Mouse (Mus musculus): ENCODE measurements at regions not wholly inside any gene's neighbourhood (a gene's known extent, or its start where the extent isn't known, plus 50 kb on each side); places are given as distances from the start of the nearest gene placed in this dataset.
A peak's percentile ranks its signal among the peaks of the same experiment; 100 is the strongest.

- DNase-seq (ENCODE audit: low spot score): no peak
Observed at GRCm38 (mm10) chr14:76789376-76789775, 232.7 kb upstream of the Serp2 start.

DNA sequence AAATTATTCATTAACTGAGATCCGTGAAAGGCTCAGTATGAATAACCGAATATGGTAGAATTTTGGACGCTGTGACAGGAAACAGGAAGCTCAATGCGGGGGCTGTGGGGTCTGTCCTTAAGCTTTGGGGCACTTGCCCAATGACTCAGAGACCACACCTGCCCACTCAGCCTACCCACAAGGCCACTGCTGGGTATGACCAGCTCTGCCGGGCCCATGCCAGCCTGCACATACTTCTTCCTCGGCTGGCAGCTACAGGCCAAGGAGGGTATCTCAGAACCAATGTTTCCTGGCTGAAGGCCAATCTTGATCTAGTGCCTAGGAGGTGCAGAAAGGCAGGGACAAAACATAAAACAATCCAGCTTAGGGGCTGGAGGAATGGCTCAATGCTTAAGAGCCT lies 230.9 kb upstream of the Serp2 start:
- DNase-seq (ENCODE audit: low spot score): peak; percentile 47

DNA sequence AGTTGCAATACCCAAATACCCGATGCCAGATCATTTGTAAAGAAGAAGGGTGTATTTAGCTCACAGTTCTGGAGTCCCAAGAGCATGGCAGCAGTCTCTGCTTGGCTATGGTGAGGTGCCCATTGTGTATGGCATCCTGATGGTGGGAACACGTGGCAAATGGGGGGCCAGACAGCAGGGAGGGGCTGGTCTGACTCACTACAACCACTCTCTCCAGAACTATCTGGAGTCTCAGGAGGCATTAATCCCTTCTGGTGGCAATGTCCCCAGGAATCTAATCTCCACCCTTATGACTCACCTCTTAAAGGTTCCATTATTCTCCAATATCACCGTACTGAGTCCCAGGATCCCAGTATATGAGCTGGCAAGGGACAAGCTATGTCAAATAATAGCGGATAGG lies 229.5 kb upstream of the Serp2 start:
- DNase-seq (ENCODE audit: low spot score): no peak

GRCm38 (mm10) chr14:76781524-76781880 lies 224.8 kb upstream of the Serp2 start:
- peak; percentile 28 for DNase-seq (ENCODE audit: low spot score)

DNA sequence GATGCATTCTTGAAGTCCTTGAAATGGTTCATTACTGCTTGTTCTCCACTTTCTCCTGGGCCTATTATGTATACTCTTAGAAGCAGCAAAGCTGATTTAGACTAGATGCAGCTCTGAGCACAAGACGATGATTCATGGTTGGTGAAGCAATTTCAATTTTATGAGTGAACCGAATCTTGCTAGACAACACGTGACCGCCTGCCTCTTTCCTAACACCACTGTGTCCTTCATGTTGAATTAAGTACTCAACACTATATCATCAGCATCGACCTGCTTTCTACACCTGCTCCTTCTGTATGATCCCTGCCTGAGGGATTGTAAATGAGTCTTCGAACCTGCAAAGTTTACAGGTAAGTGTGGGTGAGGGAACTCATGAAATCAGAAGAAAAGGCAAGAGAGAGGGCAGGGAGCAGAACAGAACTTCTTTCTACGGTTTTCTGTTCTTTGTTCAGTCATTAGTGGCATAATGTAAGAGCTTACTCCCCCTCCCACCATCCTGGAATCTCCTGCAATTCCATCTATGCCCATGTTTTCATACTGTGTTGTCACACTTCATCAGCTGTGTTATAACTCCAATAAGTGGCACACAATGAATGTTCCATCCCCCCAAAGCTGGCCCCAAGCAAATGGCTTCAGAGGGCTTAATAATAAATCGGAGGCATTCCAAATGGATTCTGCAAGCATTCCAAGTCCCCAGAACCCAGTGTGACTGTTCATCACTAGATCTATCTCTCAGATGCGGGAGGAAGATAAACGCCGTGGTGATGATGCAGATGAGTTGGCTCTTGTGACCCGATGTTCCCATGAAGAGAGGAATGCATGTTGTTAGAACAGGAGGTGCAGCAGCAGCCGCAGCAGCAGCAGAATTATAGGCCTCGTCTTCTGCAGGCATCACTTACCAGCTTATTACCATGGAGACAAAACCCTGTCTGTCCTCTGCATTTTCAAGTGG lies 224.2 kb upstream of the Serp2 start:
- no peak for DNase-seq (ENCODE audit: low spot score)

DNA sequence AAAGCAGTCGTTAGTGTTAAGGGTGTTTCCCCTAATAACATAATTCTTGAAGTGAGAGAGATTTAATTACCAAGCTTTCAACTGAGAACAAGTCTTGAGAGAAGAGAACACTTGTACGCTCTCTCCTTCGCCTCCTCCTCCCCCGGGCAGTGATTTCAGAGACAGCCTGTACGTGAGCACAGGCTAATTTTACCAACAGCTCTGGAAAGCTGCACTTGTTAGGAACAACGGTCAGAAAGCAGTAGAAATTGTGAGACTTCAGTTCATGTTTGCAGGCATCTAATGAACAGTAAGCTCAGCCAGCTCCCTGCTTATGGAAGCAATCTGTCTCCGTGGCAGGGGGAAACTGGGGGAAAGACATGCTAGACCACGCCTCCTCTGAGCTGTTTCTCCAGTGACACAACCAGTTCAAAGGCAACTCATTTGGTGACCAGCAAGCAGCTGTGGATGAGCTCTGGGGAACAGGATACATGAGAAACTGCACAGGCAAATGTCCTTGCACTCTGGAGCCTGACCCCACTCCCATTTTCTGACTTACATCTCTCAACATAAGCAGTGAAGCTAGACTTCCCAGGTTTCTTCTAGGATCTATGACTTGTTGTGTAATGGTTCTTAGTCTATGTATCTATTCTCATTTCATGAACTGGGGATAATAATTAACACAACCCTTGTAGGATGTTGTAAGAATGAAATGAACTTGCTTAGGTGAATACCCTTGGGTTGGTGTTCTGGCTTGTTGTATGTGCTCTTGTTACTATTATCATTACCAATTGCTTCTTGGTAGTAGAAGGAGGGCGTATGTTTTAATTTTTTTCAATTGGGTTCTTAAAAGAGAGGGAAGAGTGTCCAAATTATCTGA lies 222.1 kb upstream of the Serp2 start:
- no peak for DNase-seq (ENCODE audit: low spot score)

GRCm38 (mm10) chr14:76775387-76775924 lies 218.8 kb upstream of the Serp2 start:
- DNase-seq (ENCODE audit: low spot score): no peak

DNA sequence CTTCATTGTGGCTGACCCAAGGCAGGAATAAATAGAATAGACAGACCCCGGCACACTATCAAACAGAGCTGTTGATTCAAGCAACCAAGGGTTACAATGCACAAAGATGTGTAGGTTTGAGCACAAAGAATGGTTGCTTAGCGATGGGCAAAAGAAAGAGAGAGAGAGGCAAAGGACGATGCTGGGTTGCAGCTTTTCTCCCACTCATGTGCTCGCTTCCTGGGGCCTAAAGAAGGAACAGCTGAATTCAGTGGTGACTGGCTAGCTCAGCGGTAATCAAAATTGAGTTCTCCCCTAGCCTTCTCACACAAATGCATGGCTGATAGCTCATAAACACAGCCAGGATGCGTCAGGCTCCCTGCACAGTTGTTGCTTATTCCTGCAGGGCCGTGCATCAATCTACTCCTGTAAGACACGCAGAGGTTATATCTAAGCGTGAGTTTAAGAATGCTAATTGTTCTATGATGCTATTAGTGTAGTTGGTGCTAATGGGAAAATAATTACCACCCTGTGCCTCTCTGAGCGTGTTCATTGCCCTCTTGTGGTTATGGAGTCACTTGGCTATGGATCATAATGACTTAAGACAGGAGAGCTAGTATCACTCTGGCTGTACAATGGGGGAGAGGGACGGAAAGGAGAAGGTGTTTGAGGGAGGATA lies 216.2 kb upstream of the Serp2 start:
- DNase-seq (ENCODE audit: low spot score): no peak

GRCm38 (mm10) chr14:76770106-76770505 lies 213.4 kb upstream of the Serp2 start:
- DNase-seq (ENCODE audit: low spot score): no peak

GRCm38 (mm10) chr14:76767301-76767700 lies 210.6 kb upstream of the Serp2 start:
- no peak for DNase-seq (ENCODE audit: low spot score)

DNA sequence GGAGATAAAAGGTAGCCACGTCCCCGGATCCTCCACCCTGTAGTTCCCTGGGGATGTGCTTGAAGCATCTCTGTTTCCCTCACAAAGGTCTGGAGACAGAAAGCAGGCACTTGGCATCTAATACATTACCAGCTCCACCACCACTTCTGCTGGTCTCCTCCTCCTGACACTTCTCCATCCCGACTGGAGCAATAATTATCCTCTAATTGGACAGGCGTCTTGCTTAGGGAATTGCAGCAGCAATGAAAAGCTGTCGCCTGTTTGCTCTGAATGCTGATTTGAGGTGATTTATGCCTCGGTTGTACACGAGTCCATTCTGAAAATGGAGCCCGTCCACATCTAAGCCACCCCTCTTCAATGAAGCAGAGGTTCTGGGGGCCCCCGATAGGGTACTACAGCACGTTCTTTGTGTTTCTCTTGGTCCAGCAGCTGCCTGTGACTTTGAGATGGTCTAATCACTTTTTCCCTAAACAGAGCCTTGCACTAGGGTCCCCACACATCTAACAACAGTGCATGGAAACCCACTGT lies 209.6 kb upstream of the Serp2 start:
- DNase-seq (ENCODE audit: low spot score): no peak

GRCm38 (mm10) chr14:76765094-76765504 lies 208.4 kb upstream of the Serp2 start:
- peak; percentile 41 for DNase-seq (ENCODE audit: low spot score)

- DNase-seq (ENCODE audit: low spot score): peak; percentile 86
Observed at GRCm38 (mm10) chr14:76764390-76764796, 207.7 kb upstream of the Serp2 start.

DNA sequence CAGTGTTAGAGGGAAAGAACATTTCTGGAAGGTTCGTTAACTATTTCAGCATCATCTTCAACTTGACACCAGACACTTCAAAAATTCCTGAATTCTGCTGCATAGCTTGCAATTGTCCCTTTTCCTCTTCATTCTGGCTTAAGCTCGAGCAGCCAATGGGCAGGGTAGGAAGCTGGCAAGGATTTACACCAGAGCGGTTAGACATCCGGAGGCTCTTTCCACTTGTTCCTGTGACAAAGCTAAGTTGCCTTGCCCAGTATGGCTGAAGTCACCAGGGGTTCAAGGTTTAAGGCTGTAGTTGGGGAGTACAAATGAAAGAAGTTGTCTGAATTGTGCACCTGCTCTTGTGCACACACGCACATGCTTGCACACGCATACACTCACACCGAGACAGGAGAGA lies 206.8 kb upstream of the Serp2 start:
- no peak for DNase-seq (ENCODE audit: low spot score)

- peak; percentile 51 for DNase-seq (ENCODE audit: low spot score)
Observed at GRCm38 (mm10) chr14:76762777-76763176, 206.1 kb upstream of the Serp2 start.

DNA sequence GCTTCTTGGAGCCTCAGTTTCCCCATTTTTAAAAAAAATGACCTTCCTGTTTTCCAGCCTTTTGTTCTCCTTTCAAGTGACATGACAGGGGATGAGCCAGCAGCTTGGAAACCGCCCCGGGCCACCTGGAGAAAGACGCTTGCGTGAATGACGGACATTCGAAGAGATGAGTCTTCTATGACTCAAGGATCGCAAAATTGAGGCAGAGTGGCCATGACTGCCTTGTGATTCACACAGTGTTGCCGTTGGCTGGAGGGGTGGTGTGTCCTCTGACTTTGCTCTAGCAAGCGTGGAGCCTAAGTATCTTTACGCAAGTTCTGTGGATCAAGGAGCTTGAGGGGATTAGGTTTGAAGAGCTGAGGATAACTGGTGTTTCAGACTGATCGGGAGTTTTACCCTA lies 205.0 kb upstream of the Serp2 start:
- no peak for DNase-seq (ENCODE audit: low spot score)

DNA sequence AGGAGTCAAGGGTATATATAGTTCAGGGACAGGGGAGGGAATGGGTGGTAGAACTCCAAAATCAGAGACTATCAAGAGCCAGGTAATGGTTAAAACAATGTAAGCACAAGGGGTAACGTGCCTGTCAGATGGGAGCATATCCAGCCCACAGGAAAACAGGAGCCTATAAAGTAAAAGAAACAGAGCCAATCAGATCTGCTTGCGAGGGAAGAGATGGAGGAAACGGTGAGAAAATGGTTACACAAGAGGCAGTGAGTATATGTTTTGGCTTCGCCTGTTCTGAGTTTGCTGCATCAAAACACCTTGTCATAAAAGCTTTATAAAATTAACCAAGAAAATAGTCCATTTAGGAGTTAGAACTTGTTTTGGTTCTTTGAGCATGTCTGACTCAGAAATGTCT lies 204.6 kb upstream of the Serp2 start:
- DNase-seq (ENCODE audit: low spot score): no peak

GRCm38 (mm10) chr14:76760509-76761023 lies 203.9 kb upstream of the Serp2 start:
- no peak for DNase-seq (ENCODE audit: low spot score)

GRCm38 (mm10) chr14:76759377-76759776 lies 202.7 kb upstream of the Serp2 start:
- DNase-seq (ENCODE audit: low spot score): no peak

DNA sequence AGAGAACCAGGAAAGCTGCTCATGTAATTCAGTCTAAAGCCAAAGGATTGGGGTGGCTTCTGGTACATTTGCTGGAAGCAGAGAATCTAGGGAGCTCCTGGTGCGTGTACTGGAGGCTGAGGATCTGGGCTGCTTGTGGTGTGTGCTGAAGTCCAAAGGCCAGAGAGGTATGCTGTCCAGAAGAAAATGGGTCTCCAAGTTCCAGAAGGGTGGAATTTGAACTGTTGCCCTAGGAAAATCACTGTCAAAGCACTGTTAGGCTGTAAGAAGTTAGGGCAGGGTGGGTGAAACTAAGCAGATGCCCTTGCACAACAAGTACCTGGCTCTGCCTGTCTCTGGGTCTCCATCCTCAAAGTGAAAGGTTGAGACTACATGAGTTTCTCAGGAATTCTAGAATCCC lies 201.9 kb upstream of the Serp2 start:
- DNase-seq (ENCODE audit: low spot score): no peak

- DNase-seq (ENCODE audit: low spot score): no peak
Observed at GRCm38 (mm10) chr14:76755591-76756376, 199.1 kb upstream of the Serp2 start.
